10 mouse cellular contexts compared by ENCODE assay signal in genomic region chr19:41898860-41899259, GRCm38 (mm10). TPM values are rescaled to one million over a fixed set of nuclear protein-coding genes. Genes with fewer than 3 reads are reported as not detected.
DNase-seq lines count a peak whose midpoint lies in the region; ATAC-seq and TF ChIP-seq lines count a peak whose summit lies in the region.
"Had no signal": no experiment of that assay in that cellular context is flagged by ENCODE, and none has a peak within 500 bp of the region (broad histone marks: within the 10 kb centered on the region; RNA-seq: fewer than 3 reads in every experiment).

No protein-coding gene starts in this region.

- H3K36me3 ChIP-seq in hindbrain, embryonic 10.5 days: no peaks in the 10 kb centered on the region
- H3K36me3 ChIP-seq in hindbrain, embryonic 13.5 days: no peaks in the 10 kb centered on the region
- H3K36me3 ChIP-seq in lung, postnatal 0 days (ENCODE audit: insufficient read depth, low read length): no peaks in the 10 kb centered on the region
- H3K36me3 ChIP-seq: embryonic facial prominence, embryonic 12.5 days; limb, embryonic 12.5 days had no signal

- no peaks in the 10 kb centered on the region for H3K9me3 ChIP-seq in hindbrain, embryonic 10.5 days
- no peaks in the 10 kb centered on the region for H3K9me3 ChIP-seq in hindbrain, embryonic 13.5 days
- H3K9me3 ChIP-seq in lung, postnatal 0 days (ENCODE audit: low read length): no peaks in the 10 kb centered on the region
- H3K9me3 ChIP-seq: embryonic facial prominence, embryonic 12.5 days; limb, embryonic 12.5 days had no signal

- no peak for TF ChIP-seq EP300 in lung, postnatal 0 days (IDR thresholded peaks at IDR 0.05)

- H3K27ac ChIP-seq in hindbrain, embryonic 10.5 days: no peak overlapping the region
- H3K27ac ChIP-seq in hindbrain, embryonic 13.5 days: no peak overlapping the region
- no peak overlapping the region for H3K27ac ChIP-seq in lung, postnatal 0 days (ENCODE audit: low read length)
- H3K27ac ChIP-seq: embryonic facial prominence, embryonic 12.5 days; limb, embryonic 12.5 days had no signal

- WGBS in hindbrain, embryonic 10.5 days: 48% methylated on average over 4 of the region's 4 CpGs
- 47% methylated on average over 4 of the region's 4 CpGs for WGBS in hindbrain, embryonic 13.5 days
- 47% methylated on average over 4 of the region's 4 CpGs for WGBS in lung, postnatal 0 days

- H3K27me3 ChIP-seq in hindbrain, embryonic 10.5 days (ENCODE audit: insufficient read depth, poor library complexity, severe bottlenecking): no peaks in the 10 kb centered on the region
- no peaks in the 10 kb centered on the region for H3K27me3 ChIP-seq in hindbrain, embryonic 13.5 days
- no peaks in the 10 kb centered on the region for H3K27me3 ChIP-seq in Patski
- H3K27me3 ChIP-seq in lung, postnatal 0 days (replicated peaks; ENCODE audit: insufficient read depth, low read length): no peaks in the 10 kb centered on the region
- H3K27me3 ChIP-seq: embryonic facial prominence, embryonic 12.5 days; limb, embryonic 12.5 days had no signal

- intact Hi-C loops in left cerebral cortex, postnatal 10 days (cut with DNase I): no loop called here

- H3K4me2 ChIP-seq in hindbrain, embryonic 13.5 days: no peak overlapping the region
- H3K4me2 ChIP-seq in lung, postnatal 0 days (replicated peaks; ENCODE audit: low read depth, low read length): no peak overlapping the region
- H3K4me2 ChIP-seq: embryonic facial prominence, embryonic 12.5 days; limb, embryonic 12.5 days had no signal

- no peak overlapping the region for H3K9ac ChIP-seq in hindbrain, embryonic 13.5 days
- no peak overlapping the region for H3K9ac ChIP-seq in lung, postnatal 0 days (replicated peaks; ENCODE audit: low read depth)
- H3K9ac ChIP-seq: embryonic facial prominence, embryonic 12.5 days; limb, embryonic 12.5 days had no signal

- CTCF ChIA-PET in Patski (lab: Charles Lee): interaction anchor here (0.9 to 1.3 kb wide), 2 partner anchors 8 to 35 kb away, joined by 3 to 4 read pairs; no protein-coding TSS in a partner anchor

- H3K4me1 ChIP-seq in hindbrain, embryonic 10.5 days (replicated peaks): peaks cover 18% of the 10 kb centered on the region
- peaks cover 16% of the 10 kb centered on the region for H3K4me1 ChIP-seq in hindbrain, embryonic 13.5 days (replicated peaks)
- H3K4me1 ChIP-seq in lung, postnatal 0 days (ENCODE audit: insufficient read depth, low read depth, low read length): peaks cover 9% of the 10 kb centered on the region; the same call in 1 of the 2 replicates

- in situ Hi-C loops in Patski (cut with MboI; ENCODE audit: low pct_unique_long_range_greater_than_20kb): no loop called here

- H3K4me3 ChIP-seq in hindbrain, embryonic 10.5 days: no peak overlapping the region
- no peak overlapping the region for H3K4me3 ChIP-seq in hindbrain, embryonic 13.5 days
- H3K4me3 ChIP-seq in lung, postnatal 0 days (ENCODE audit: low read depth, low read length): no peak overlapping the region
- H3K4me3 ChIP-seq: embryonic facial prominence, embryonic 12.5 days; limb, embryonic 12.5 days had no signal

- TF ChIP-seq CTCF in Patski (IDR thresholded peaks at IDR 0.05): peak; percentile 80
- TF ChIP-seq CTCF in lung, postnatal 0 days (IDR thresholded peaks at IDR 0.05): peak; percentile 80

- DNase-seq in hindbrain, embryonic 10.5 days (ENCODE audit: low spot score): peak; percentile 30
- DNase-seq in A20 (ENCODE audit: low read depth, low spot score) (peak; percentile 54), Patski (ENCODE audit: low read depth, low spot score) (no peak)
- peak; percentile 42 for DNase-seq in embryo, embryonic 9.5 days (ENCODE audit: extremely low spot score)
- DNase-seq in lung, postnatal 0 days (ENCODE audit: low spot score): peak; percentile 77
- DNase-seq in urinary bladder, postnatal 4 days (ENCODE audit: low spot score in 2 of 2): no peak
- no peak for DNase-seq in left cerebral cortex, postnatal 10 days (ENCODE audit: extremely low spot score in 1 of 2, low spot score in 2 of 2)

- ATAC-seq in hindbrain, embryonic 13.5 days (ENCODE audit: low FRiP score): no peak
- no peak for ATAC-seq in Patski
- ATAC-seq in lung, postnatal 0 days: no peak

- POLR2A ChIA-PET in Patski (lab: Charles Lee): interaction anchor here (0.9 kb wide), 1 partner anchor 34 kb away, joined by 5 read pairs; the partner anchor contains the start of genes Exosc1 and Zdhhc16

RNA-seq across cellular contexts. Expression of gene Rrp12, which starts 2.9 kb away (rescaled TPM):
- polyA plus RNA-seq in hindbrain, embryonic 10.5 days (2016; fragmentation: Nextera tagmentation; extraction: Ambion mirVana): 27.3 and 34.1 TPM in 2 replicates
- polyA plus RNA-seq in hindbrain, embryonic 13.5 days (2015; fragmentation: Nextera tagmentation; extraction: Ambion mirVana): 15.6 and 15.7 TPM in 2 replicates
- polyA plus RNA-seq in Patski (2021): 17.9 TPM
- polyA plus RNA-seq in lung, postnatal 0 days (2015; fragmentation: Nextera tagmentation; extraction: Ambion mirVana): 2.7 and 2.9 TPM in 2 replicates
- 10 to 100 TPM; 38.5 to 40.3 TPM for total RNA-seq in left cerebral cortex, postnatal 10 days (2021)

RNA-seq across cellular contexts. Expression of gene Pgam1, which starts 12.9 kb away (rescaled TPM):
- 900 and 1,138 TPM in 2 replicates for polyA plus RNA-seq in hindbrain, embryonic 10.5 days (2016; fragmentation: Nextera tagmentation; extraction: Ambion mirVana)
- polyA plus RNA-seq in hindbrain, embryonic 13.5 days (2015; fragmentation: Nextera tagmentation; extraction: Ambion mirVana): 465 and 466 TPM in 2 replicates
- polyA plus RNA-seq in Patski (2021): 883 TPM
- 152 TPM in 2 replicates for polyA plus RNA-seq in lung, postnatal 0 days (2015; fragmentation: Nextera tagmentation; extraction: Ambion mirVana)
- 100 to 1,000 TPM; 526 to 534 TPM for total RNA-seq in left cerebral cortex, postnatal 10 days (2021)

RNA-seq across cellular contexts. Expression of gene Exosc1, which starts 34.4 kb away (rescaled TPM):
- polyA plus RNA-seq in hindbrain, embryonic 10.5 days (2016; fragmentation: Nextera tagmentation; extraction: Ambion mirVana): 75.5 and 92.1 TPM in 2 replicates
- polyA plus RNA-seq in hindbrain, embryonic 13.5 days (2015; fragmentation: Nextera tagmentation; extraction: Ambion mirVana): 65.8 and 67.0 TPM in 2 replicates
- 47.2 TPM for polyA plus RNA-seq in Patski (2021)
- 43.4 and 45.2 TPM in 2 replicates for polyA plus RNA-seq in lung, postnatal 0 days (2015; fragmentation: Nextera tagmentation; extraction: Ambion mirVana)
- total RNA-seq in left cerebral cortex, postnatal 10 days (2021): 10 to 100 TPM; 23.7 to 29.0 TPM

RNA-seq across cellular contexts. Expression of gene Zdhhc16, which starts 34.4 kb away (rescaled TPM):
- 87.1 and 92.5 TPM in 2 replicates for polyA plus RNA-seq in hindbrain, embryonic 10.5 days (2016; fragmentation: Nextera tagmentation; extraction: Ambion mirVana)
- polyA plus RNA-seq in hindbrain, embryonic 13.5 days (2015; fragmentation: Nextera tagmentation; extraction: Ambion mirVana): 78.8 and 80.7 TPM in 2 replicates
- polyA plus RNA-seq in Patski (2021): 87.9 TPM
- 46.9 and 55.1 TPM in 2 replicates for polyA plus RNA-seq in lung, postnatal 0 days (2015; fragmentation: Nextera tagmentation; extraction: Ambion mirVana)
- 10 to 100 TPM; 55.0 to 69.5 TPM for total RNA-seq in left cerebral cortex, postnatal 10 days (2021)

RNA-seq across cellular contexts. Expression of gene Frat2, which starts 50.9 kb away (rescaled TPM):
- 5.4 and 6.7 TPM in 2 replicates for polyA plus RNA-seq in hindbrain, embryonic 10.5 days (2016; fragmentation: Nextera tagmentation; extraction: Ambion mirVana)
- 8.4 and 10.4 TPM in 2 replicates for polyA plus RNA-seq in hindbrain, embryonic 13.5 days (2015; fragmentation: Nextera tagmentation; extraction: Ambion mirVana)
- polyA plus RNA-seq in Patski (2021): 17.1 TPM
- 4.6 and 5.9 TPM in 2 replicates for polyA plus RNA-seq in lung, postnatal 0 days (2015; fragmentation: Nextera tagmentation; extraction: Ambion mirVana)
- total RNA-seq in left cerebral cortex, postnatal 10 days (2021): 10 to 100 TPM; 11.0 to 11.6 TPM

Comparison
In these comparisons a context has a peak if more than half of its experiments do, and no peak if none do; other contexts are left out.
1. DNase-seq: peak in hindbrain, embryonic 10.5 days (single experiment), A20 (single experiment), embryo, embryonic 9.5 days (single experiment) and lung, postnatal 0 days (single experiment); none in Patski (single experiment), urinary bladder, postnatal 4 days (0 of 2) and left cerebral cortex, postnatal 10 days (0 of 2).